Mouse (Mus musculus): Measurements from ENCODE around the gene Nsa2.
A peak's percentile ranks its signal among the peaks of the same experiment; 100 is the strongest.
"Not testable (repeated sequence)": the region's sequence is repeated elsewhere in the genome, so short reads cannot be mapped to it uniquely, and the experiment has no call there.

The Nsa2 gene

GRCm38 (mm10) chr13:97137466-97138400, at the start of gene Nsa2, which contains the start of gene Gfm2:
Gene Nsa2, minus strand, starts transcription at chr13:97137937.
Gene Gfm2, plus strand, starts transcription at chr13:97137937.
- DNase-seq (ENCODE audit: low spot score in 2 of 2): peak; percentile 88 to 89

GRCm38 (mm10) chr13:97186346-97186745, 48.6 kb upstream of the Nsa2 start:
- no peak for DNase-seq (ENCODE audit: low spot score in 2 of 2)

- DNase-seq (ENCODE audit: low spot score in 2 of 2): no peak
These were observed 46.9 kb upstream of the Nsa2 start for GRCm38 (mm10) chr13:97184656-97185055.

- no peak for DNase-seq (ENCODE audit: low spot score in 2 of 2)
These were observed 46.4 kb upstream of the Nsa2 start for GRCm38 (mm10) chr13:97184168-97184567.

GRCm38 (mm10) chr13:97182821-97183220, 45.1 kb upstream of the Nsa2 start:
- DNase-seq (ENCODE audit: low spot score in 2 of 2): no peak

GRCm38 (mm10) chr13:97180113-97180828, 42.5 kb upstream of the Nsa2 start:
- no peak for DNase-seq (ENCODE audit: low spot score in 2 of 2)

- DNase-seq (ENCODE audit: low spot score in 2 of 2): no peak
These were observed 41.2 kb upstream of the Nsa2 start for GRCm38 (mm10) chr13:97178943-97179342.

- DNase-seq (ENCODE audit: low spot score in 2 of 2): no peak
These were observed 39.0 kb upstream of the Nsa2 start for GRCm38 (mm10) chr13:97176731-97177130.

- DNase-seq (ENCODE audit: low spot score in 2 of 2): no peak
These were observed 38.0 kb upstream of the Nsa2 start for GRCm38 (mm10) chr13:97175520-97176264.

GRCm38 (mm10) chr13:97145834-97146233, 8.1 kb upstream of the Nsa2 start:
- no peak for DNase-seq (ENCODE audit: low spot score in 2 of 2)

GRCm38 (mm10) chr13:97142321-97142720, 4.6 kb upstream of the Nsa2 start:
- DNase-seq (ENCODE audit: low spot score in 2 of 2): no peak

GRCm38 (mm10) chr13:97138404-97138931, 731 bp upstream of the Nsa2 start:
- not testable (repeated sequence) for DNase-seq (ENCODE audit: low spot score in 2 of 2)

GRCm38 (mm10) chr13:97130413-97130812, 7.3 kb downstream of the Nsa2 start:
- not testable (repeated sequence) for DNase-seq (ENCODE audit: low spot score in 2 of 2)

GRCm38 (mm10) chr13:97129654-97130053, 8.1 kb downstream of the Nsa2 start:
- DNase-seq (ENCODE audit: low spot score in 2 of 2): not testable (repeated sequence)

- DNase-seq (ENCODE audit: low spot score in 2 of 2): no peak
These were observed 16.4 kb downstream of the Nsa2 start for GRCm38 (mm10) chr13:97121341-97121740.

GRCm38 (mm10) chr13:97109046-97109445, 28.7 kb downstream of the Nsa2 start:
- DNase-seq (ENCODE audit: low spot score in 2 of 2): no peak

- not testable (repeated sequence) for DNase-seq (ENCODE audit: low spot score in 2 of 2)
These were observed 30.0 kb downstream of the Nsa2 start for GRCm38 (mm10) chr13:97107721-97108120.

GRCm38 (mm10) chr13:97104996-97105395, 32.7 kb downstream of the Nsa2 start:
- no peak for DNase-seq (ENCODE audit: low spot score in 2 of 2)

- peak; percentile 45 to 47 for DNase-seq (ENCODE audit: low spot score in 2 of 2)
These were observed 38.4 kb downstream of the Nsa2 start, which contains the start of gene Gm6169 for GRCm38 (mm10) chr13:97099187-97099852. Gene Gm6169, minus strand, starts transcription at chr13:97099237.

- DNase-seq (ENCODE audit: low spot score in 2 of 2): no peak
These were observed 42.0 kb downstream of the Nsa2 start for GRCm38 (mm10) chr13:97095726-97096125.

- DNase-seq (ENCODE audit: low spot score in 2 of 2): no peak
These were observed 49.6 kb downstream of the Nsa2 start for GRCm38 (mm10) chr13:97088183-97088582.
